Mouse (Mus musculus): ENCODE results near the gene Prkce. TPM values are rescaled to one million over a fixed set of nuclear protein-coding genes. Genes with fewer than 3 reads are reported as not detected.

The Prkce gene
- polyA plus RNA-seq, 1 experiment from 2014 or later: 6.8 TPM

GRCm38 (mm10) chr17:86573596-86574248, 406.1 kb downstream of the Prkce start:
- Histone ChIP-seq H3K27ac (0 out of 2 replicates have a peak overlapping the region, but pooled peaks have one; percentile 42), H3K4me2 (no peak overlapping the region), H3K9me3 (replicated peaks) (no peaks in the 10 kb centered on the region), H3K27me3 (no peaks in the 10 kb centered on the region), H3K4me1 (peaks cover 27% of the 10 kb centered on the region), H3K9ac (no peak overlapping the region), H3K36me3 (no peaks in the 10 kb centered on the region), H3K4me3 (replicated peaks) (no peak overlapping the region)
- 56% methylated on average over 16 of the region's 16 CpGs for WGBS
- ATAC-seq (replicated peaks; ENCODE audit: low FRiP score): no peak

GRCm38 (mm10) chr17:86580724-86581123, 413.1 kb downstream of the Prkce start:
- no peak overlapping the region for H3K27ac ChIP-seq
- no peak overlapping the region for H3K9ac ChIP-seq
- no peaks in the 10 kb centered on the region for H3K27me3 ChIP-seq
- H3K4me1 ChIP-seq: peaks cover 11% of the 10 kb centered on the region
- H3K4me2 ChIP-seq: no peak overlapping the region
- H3K36me3 ChIP-seq: no peaks in the 10 kb centered on the region
- H3K4me3 ChIP-seq (replicated peaks): no peak overlapping the region
- WGBS: 82% methylated on average over 6 of the region's 6 CpGs
- H3K9me3 ChIP-seq (replicated peaks): 0 out of 2 replicates have a peak, but pooled peaks cover 3% of the 10 kb centered on the region
- ATAC-seq (replicated peaks; ENCODE audit: low FRiP score): no peak

- Histone ChIP-seq H3K27ac (peak overlapping the region; percentile 37; the same call in 1 of the 2 replicates), H3K4me2 (no peak overlapping the region), H3K4me3 (replicated peaks) (no peak overlapping the region), H3K4me1 (peaks cover 12% of the 10 kb centered on the region; the same call in 1 of the 2 replicates), H3K27me3 (no peaks in the 10 kb centered on the region), H3K36me3 (no peaks in the 10 kb centered on the region), H3K9me3 (replicated peaks) (0 out of 2 replicates have a peak, but pooled peaks cover 3% of the 10 kb centered on the region), H3K9ac (no peak overlapping the region)
- WGBS: 67% methylated on average over 4 of the region's 4 CpGs
- no peak for ATAC-seq (replicated peaks; ENCODE audit: low FRiP score)
These were observed 414.8 kb downstream of the Prkce start for GRCm38 (mm10) chr17:86582341-86582740.

GRCm38 (mm10) chr17:86586441-86586840, 418.9 kb downstream of the Prkce start:
- no peak overlapping the region for H3K4me3 ChIP-seq (replicated peaks)
- H3K27me3 ChIP-seq: no peaks in the 10 kb centered on the region
- H3K36me3 ChIP-seq: no peaks in the 10 kb centered on the region
- 78% methylated on average over 5 of the region's 5 CpGs for WGBS
- no peak for ATAC-seq (replicated peaks; ENCODE audit: low FRiP score)
- H3K9ac ChIP-seq: no peak overlapping the region
- H3K4me2 ChIP-seq: no peak overlapping the region
- H3K9me3 ChIP-seq (replicated peaks): no peaks in the 10 kb centered on the region
- peaks cover 23% of the 10 kb centered on the region for H3K4me1 ChIP-seq
- H3K27ac ChIP-seq: no peak overlapping the region

GRCm38 (mm10) chr17:86588704-86589449, 421.3 kb downstream of the Prkce start:
- Histone ChIP-seq H3K27me3 (no peaks in the 10 kb centered on the region), H3K4me3 (replicated peaks) (no peak overlapping the region), H3K9ac (no peak overlapping the region), H3K4me2 (no peak overlapping the region), H3K4me1 (peaks cover 25% of the 10 kb centered on the region), H3K27ac (peak overlapping the region; percentile 66), H3K36me3 (no peaks in the 10 kb centered on the region), H3K9me3 (replicated peaks) (no peaks in the 10 kb centered on the region)
- no peak for ATAC-seq (replicated peaks; ENCODE audit: low FRiP score)
- 39% methylated on average over 5 of the region's 5 CpGs for WGBS

- Histone ChIP-seq H3K4me2 (no peak overlapping the region), H3K27ac (no peak overlapping the region), H3K9ac (no peak overlapping the region), H3K9me3 (replicated peaks) (no peaks in the 10 kb centered on the region), H3K27me3 (no peaks in the 10 kb centered on the region), H3K4me3 (replicated peaks) (no peak overlapping the region), H3K36me3 (no peaks in the 10 kb centered on the region), H3K4me1 (peaks cover 26% of the 10 kb centered on the region)
- ATAC-seq (replicated peaks; ENCODE audit: low FRiP score): no peak
- 93% methylated on average over 5 of the region's 5 CpGs for WGBS
These were observed 422.1 kb downstream of the Prkce start for GRCm38 (mm10) chr17:86589681-86590080.

- no peak for ATAC-seq (replicated peaks; ENCODE audit: low FRiP score)
- WGBS: 89% methylated on average over 10 of the region's 10 CpGs
- Histone ChIP-seq H3K4me2 (no peak overlapping the region), H3K36me3 (no peaks in the 10 kb centered on the region), H3K27ac (no peak overlapping the region), H3K4me3 (replicated peaks) (no peak overlapping the region), H3K9ac (no peak overlapping the region), H3K27me3 (no peaks in the 10 kb centered on the region), H3K9me3 (replicated peaks) (no peaks in the 10 kb centered on the region), H3K4me1 (peaks cover 32% of the 10 kb centered on the region)
These were observed 423.7 kb downstream of the Prkce start for GRCm38 (mm10) chr17:86591241-86591640.

- Histone ChIP-seq H3K9me3 (replicated peaks) (no peaks in the 10 kb centered on the region), H3K27ac (peak overlapping the region; percentile 61), H3K27me3 (no peaks in the 10 kb centered on the region), H3K9ac (no peak overlapping the region), H3K4me2 (no peak overlapping the region), H3K4me3 (replicated peaks) (no peak overlapping the region), H3K4me1 (peaks cover 28% of the 10 kb centered on the region), H3K36me3 (no peaks in the 10 kb centered on the region)
- ATAC-seq (replicated peaks; ENCODE audit: low FRiP score): no peak
- WGBS: 55% methylated on average over 6 of the region's 6 CpGs
These were observed 425.5 kb downstream of the Prkce start for GRCm38 (mm10) chr17:86592991-86593586.

GRCm38 (mm10) chr17:86595526-86595925, 427.9 kb downstream of the Prkce start:
- ATAC-seq (replicated peaks; ENCODE audit: low FRiP score): no peak

GRCm38 (mm10) chr17:86601116-86601515, 433.5 kb downstream of the Prkce start:
- ATAC-seq (replicated peaks; ENCODE audit: low FRiP score): no peak
- Histone ChIP-seq H3K4me1 (peaks cover 23% of the 10 kb centered on the region), H3K27ac (no peak overlapping the region), H3K27me3 (no peaks in the 10 kb centered on the region), H3K9me3 (replicated peaks) (no peaks in the 10 kb centered on the region), H3K9ac (no peak overlapping the region), H3K4me3 (replicated peaks) (no peak overlapping the region), H3K4me2 (no peak overlapping the region), H3K36me3 (no peaks in the 10 kb centered on the region)
- 29% methylated on average over 6 of the region's 6 CpGs for WGBS

More at GRCm38 (mm10) chr17:86595526-86595925, 427.9 kb downstream of the Prkce start:
- H3K9ac ChIP-seq: no peak overlapping the region
- H3K4me1 ChIP-seq: peaks cover 17% of the 10 kb centered on the region
- H3K36me3 ChIP-seq: no peaks in the 10 kb centered on the region
- H3K9me3 ChIP-seq (replicated peaks): no peaks in the 10 kb centered on the region
- H3K4me2 ChIP-seq: no peak overlapping the region
- no peak overlapping the region for H3K27ac ChIP-seq
- no peak overlapping the region for H3K4me3 ChIP-seq (replicated peaks)
- H3K27me3 ChIP-seq: no peaks in the 10 kb centered on the region
- 45% methylated on average over 9 of the region's 9 CpGs for WGBS

GRCm38 (mm10) chr17:86601901-86602300, 434.3 kb downstream of the Prkce start:
- no peak overlapping the region for H3K4me2 ChIP-seq
- no peak for ATAC-seq (replicated peaks; ENCODE audit: low FRiP score)
- H3K27ac ChIP-seq: no peak overlapping the region
- H3K4me1 ChIP-seq: peaks cover 23% of the 10 kb centered on the region
- no peak overlapping the region for H3K4me3 ChIP-seq (replicated peaks)
- no peaks in the 10 kb centered on the region for H3K9me3 ChIP-seq (replicated peaks)
- H3K27me3 ChIP-seq: no peaks in the 10 kb centered on the region
- no peaks in the 10 kb centered on the region for H3K36me3 ChIP-seq
- no peak overlapping the region for H3K9ac ChIP-seq
- 95% methylated on average over 2 of the region's 2 CpGs for WGBS

- no peaks in the 10 kb centered on the region for H3K9me3 ChIP-seq (replicated peaks)
- no peak overlapping the region for H3K4me2 ChIP-seq
- ATAC-seq (replicated peaks; ENCODE audit: low FRiP score): no peak
- H3K4me1 ChIP-seq: peaks cover 21% of the 10 kb centered on the region
- no peak overlapping the region for H3K4me3 ChIP-seq (replicated peaks)
- 63% methylated on average over 5 of the region's 5 CpGs for WGBS
- H3K9ac ChIP-seq: no peak overlapping the region
- H3K27ac ChIP-seq: no peak overlapping the region
- H3K27me3 ChIP-seq: no peaks in the 10 kb centered on the region
- H3K36me3 ChIP-seq: no peaks in the 10 kb centered on the region
These were observed 436.4 kb downstream of the Prkce start for GRCm38 (mm10) chr17:86603848-86604444.

All from kidney, embryonic 15.5 days (tissue).